Mouse (Mus musculus) liver, adult 2 months (tissue): ENCODE measurements at regions not wholly inside any gene's neighbourhood (a gene's known extent, or its start where the extent isn't known, plus 50 kb on each side); places are given as distances from the start of the nearest gene placed in this dataset.

Experiments used
- CTCF ChIP-seq: fragments of 200-500 bp; IDR thresholded peaks from 2 replicates; pipeline ENCODE4 v1.5.1; 2011; ENCODE audit warnings: low read depth, low read length, control low read depth
- POLR2A ChIP-seq: fragments of 200-500 bp; IDR thresholded peaks from 2 replicates; pipeline ENCODE4 v1.6.1; 2011; ENCODE audit warnings: low read length, control low read depth; ENCODE audit not compliant: insufficient read depth; ENCODE audit errors: extremely low read depth

DNA sequence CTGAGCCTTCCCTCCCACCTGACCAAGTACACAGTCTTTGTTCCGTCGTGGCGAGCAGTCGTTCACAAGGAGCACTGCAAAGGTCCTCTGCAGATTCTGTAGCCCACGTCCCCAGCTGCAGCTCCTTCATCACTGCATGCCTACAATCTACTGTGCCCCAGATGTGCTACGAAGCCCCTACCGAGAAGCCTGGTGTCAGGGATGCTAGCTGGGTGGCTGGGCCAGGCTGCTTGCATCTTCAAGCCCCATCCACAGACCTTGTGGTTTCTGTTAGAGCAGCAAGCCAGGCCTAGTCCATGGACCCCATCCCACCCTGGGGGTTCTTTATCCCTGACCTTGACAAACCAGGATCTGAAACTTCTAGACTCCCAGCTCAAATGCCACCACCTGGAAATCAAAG, 266.3 kb upstream of the 3110018I06Rik start:
- TF ChIP-seq CTCF (no peak), POLR2A (no peak)
